Mouse (Mus musculus) testis, adult 2 months (tissue): Measurements from ENCODE around the gene Olfr9. TPM values are rescaled to one million over a fixed set of nuclear protein-coding genes. Genes with fewer than 3 reads are reported as not detected.
"Not testable (repeated sequence)": the region's sequence is repeated elsewhere in the genome, so short reads cannot be mapped to it uniquely, and the experiment has no call there.

Experiments used
- H3K27ac ChIP-seq: fragments of 200-500 bp; 2 replicates; pipeline ENCODE4 v1.5.1; 2012; ENCODE audit warnings: low read depth, low read length; ENCODE audit not compliant: control insufficient read depth, insufficient read depth
- H3K27me3 ChIP-seq: fragments of 200-500 bp; 2 replicates; pipeline ENCODE4 v1.6.1; 2012; ENCODE audit warnings: mild to moderate bottlenecking, low read length, moderate library complexity; ENCODE audit not compliant: control insufficient read depth, insufficient read depth
- H3K36me3 ChIP-seq: fragments of 200-500 bp; 2 replicates; pipeline ENCODE4 v1.6.1; 2012; ENCODE audit warnings: mild to moderate bottlenecking, low read length; ENCODE audit not compliant: control insufficient read depth, insufficient read depth
- H3K4me1 ChIP-seq: fragments of 200-500 bp; 2 replicates; pipeline ENCODE4 v1.6.1; 2012; ENCODE audit warnings: low read length; ENCODE audit not compliant: control insufficient read depth, insufficient read depth
- H3K4me3 ChIP-seq: fragments of 200-500 bp; 2 replicates; pipeline ENCODE4 v1.5.1; 2012; ENCODE audit warnings: low read depth, mild to moderate bottlenecking, low read length, moderate library complexity, mixed read lengths; ENCODE audit not compliant: control insufficient read depth
- CTCF ChIP-seq: fragments of 200-500 bp; IDR thresholded peaks from 2 replicates; pipeline ENCODE4 v1.5.1; 2012; ENCODE audit warnings: low read depth, mild to moderate bottlenecking, inconsistent platforms, low read length, moderate library complexity; ENCODE audit not compliant: control insufficient read depth, insufficient read depth, insufficient replicate concordance
- POLR2A ChIP-seq: fragments of 200-500 bp; IDR thresholded peaks from 2 replicates; pipeline ENCODE4 v1.6.1; 2012; ENCODE audit warnings: low read depth, mild to moderate bottlenecking, inconsistent platforms, low read length, moderate library complexity; ENCODE audit not compliant: control insufficient read depth
- polyA plus RNA-seq: library from polyadenylated mRNA; depleted of rRNA; stranded (reverse); fragments of >200 nt; gene quantifications from 2 replicates; pipeline ENCODE4 v1.2.3, GENCODE M21; 2012

Olfr9 gene
- polyA plus RNA-seq, 1 experiment, result not detected

- Histone ChIP-seq H3K4me3 (no peak overlapping the region), H3K4me1 (no peaks in the 10 kb centered on the region), H3K27ac (no peak overlapping the region), H3K36me3 (no peaks in the 10 kb centered on the region), H3K27me3 (no peaks in the 10 kb centered on the region)
- TF ChIP-seq CTCF, result peak; percentile 46; the same call in 1 of the 2 replicates
- no peak for TF ChIP-seq POLR2A
These were observed 11.6 kb upstream of the Olfr9 start for GRCm38 (mm10) chr10:128977522-128978114.

- H3K4me3 ChIP-seq, result no peak overlapping the region
- no peaks in the 10 kb centered on the region for H3K36me3 ChIP-seq
- H3K27me3 ChIP-seq, result no peaks in the 10 kb centered on the region
- H3K4me1 ChIP-seq, result no peaks in the 10 kb centered on the region
- H3K27ac ChIP-seq, result peak overlapping the region; percentile 44
- TF ChIP-seq CTCF (no peak), POLR2A (no peak)
These were observed 8.4 kb upstream of the Olfr9 start for GRCm38 (mm10) chr10:128980644-128981365.

- not testable (repeated sequence) for H3K4me3 ChIP-seq, H3K27ac ChIP-seq, H3K36me3 ChIP-seq, H3K4me1 ChIP-seq, H3K27me3 ChIP-seq
These were observed 1.1 kb downstream of the Olfr9 start for GRCm38 (mm10) chr10:128990129-128990850.

- no peaks in the 10 kb centered on the region for H3K4me1 ChIP-seq
- H3K27me3 ChIP-seq, result no peaks in the 10 kb centered on the region
- H3K27ac ChIP-seq, result no peak overlapping the region
- no peak overlapping the region for H3K4me3 ChIP-seq
- no peak for TF ChIP-seq POLR2A
- TF ChIP-seq CTCF, result no peak
- H3K36me3 ChIP-seq, result no peaks in the 10 kb centered on the region
These were observed 1.8 kb downstream of the Olfr9 start for GRCm38 (mm10) chr10:128990994-128991393.

GRCm38 (mm10) chr10:128995796-128996195 lies 6.6 kb downstream of the Olfr9 start:
- Histone ChIP-seq H3K27ac (no peak overlapping the region), H3K36me3 (no peaks in the 10 kb centered on the region), H3K4me3 (no peak overlapping the region), H3K27me3 (no peaks in the 10 kb centered on the region), H3K4me1 (no peaks in the 10 kb centered on the region)
- no peak for TF ChIP-seq CTCF
- no peak for TF ChIP-seq POLR2A

- no peak overlapping the region for H3K4me3 ChIP-seq
- no peaks in the 10 kb centered on the region for H3K36me3 ChIP-seq
- no peaks in the 10 kb centered on the region for H3K27me3 ChIP-seq
- TF ChIP-seq POLR2A, result no peak
- TF ChIP-seq CTCF, result no peak
- no peak overlapping the region for H3K27ac ChIP-seq
- no peaks in the 10 kb centered on the region for H3K4me1 ChIP-seq
These were observed 7.4 kb downstream of the Olfr9 start for GRCm38 (mm10) chr10:128996523-128997040.

GRCm38 (mm10) chr10:129004032-129004920 lies 15.0 kb downstream of the Olfr9 start:
- H3K4me1 ChIP-seq, result no peaks in the 10 kb centered on the region
- H3K36me3 ChIP-seq, result no peaks in the 10 kb centered on the region
- no peaks in the 10 kb centered on the region for H3K27me3 ChIP-seq
- no peak overlapping the region for H3K27ac ChIP-seq
- TF ChIP-seq POLR2A, result no peak
- no peak for TF ChIP-seq CTCF
- no peak overlapping the region for H3K4me3 ChIP-seq
